Mouse (Mus musculus): ENCODE measurements around the gene Cxcr5. TPM values are rescaled to one million over a fixed set of nuclear protein-coding genes. Genes with fewer than 3 reads are reported as not detected.

Gene Cxcr5
- polyA plus RNA-seq, 1 experiment from 2014 or later = 0.09 TPM

DNA sequence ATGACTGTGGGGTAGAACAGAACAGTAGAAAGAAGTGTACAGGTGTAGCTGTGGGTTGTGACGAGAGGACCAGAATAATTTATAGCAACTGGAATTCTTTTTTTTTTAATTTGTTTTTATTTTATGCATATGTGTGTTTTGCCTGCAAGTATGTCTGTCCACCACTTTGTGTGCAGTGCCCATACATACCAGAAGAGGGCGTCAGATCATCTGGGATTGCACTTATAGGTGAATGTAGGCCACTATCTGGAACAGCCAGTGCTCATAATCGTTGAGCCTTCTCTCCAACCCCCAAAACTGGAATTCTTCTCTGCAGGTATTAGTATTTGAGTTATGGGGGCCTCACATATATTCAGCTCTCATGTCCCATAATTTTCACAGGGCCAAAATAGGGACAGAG is 88.5 kb downstream of the Cxcr5 start:
- Histone ChIP-seq H3K4me1 (replicated peaks) (peaks cover 9% of the 10 kb centered on the region), H3K27me3 (peaks cover 27% of the 10 kb centered on the region), H3K36me3 (no peaks in the 10 kb centered on the region), H3K27ac (no peak overlapping the region), H3K4me3 (replicated peaks) (no peak overlapping the region), H3K9ac (no peak overlapping the region), H3K4me2 (no peak overlapping the region), H3K9me3 (replicated peaks) (no peaks in the 10 kb centered on the region)
- ATAC-seq (ENCODE audit: low read depth) (no peak), DNase-seq (no peak)
- 43% methylated on average over 3 of the region's 3 CpGs for WGBS (ENCODE audit: insufficient replicate concordance)

DNA sequence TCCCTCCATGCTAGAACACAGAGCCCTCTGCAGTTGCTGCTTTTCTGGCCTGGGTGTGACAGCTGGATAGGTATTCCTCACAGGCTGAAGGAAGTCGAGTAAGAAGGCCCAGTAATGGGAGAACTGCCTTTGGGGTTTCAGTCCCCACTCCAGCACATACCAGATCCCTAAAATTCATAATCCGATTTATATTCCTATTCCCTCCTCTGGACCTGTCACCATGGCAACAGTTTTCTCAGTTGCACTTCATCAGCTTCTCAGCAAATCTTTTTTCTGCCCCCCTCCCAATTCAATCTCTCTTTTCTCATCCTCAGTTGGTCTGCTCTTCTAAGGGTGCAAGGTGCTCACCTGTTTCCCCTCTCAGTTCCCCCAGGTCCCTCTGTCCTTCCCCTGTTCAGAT is 92.9 kb downstream of the Cxcr5 start:
- no peaks in the 10 kb centered on the region for H3K36me3 ChIP-seq
- no peak overlapping the region for H3K27ac ChIP-seq
- H3K9ac ChIP-seq = no peak overlapping the region
- WGBS (ENCODE audit: insufficient replicate concordance) = 43% methylated on average over 2 of the region's 2 CpGs
- no peak for DNase-seq
- no peaks in the 10 kb centered on the region for H3K9me3 ChIP-seq (replicated peaks)
- no peak overlapping the region for H3K4me3 ChIP-seq (replicated peaks)
- H3K4me2 ChIP-seq = no peak overlapping the region
- no peaks in the 10 kb centered on the region for H3K4me1 ChIP-seq (replicated peaks)
- no peak for ATAC-seq (ENCODE audit: low read depth)
- H3K27me3 ChIP-seq = peaks cover 31% of the 10 kb centered on the region

DNA sequence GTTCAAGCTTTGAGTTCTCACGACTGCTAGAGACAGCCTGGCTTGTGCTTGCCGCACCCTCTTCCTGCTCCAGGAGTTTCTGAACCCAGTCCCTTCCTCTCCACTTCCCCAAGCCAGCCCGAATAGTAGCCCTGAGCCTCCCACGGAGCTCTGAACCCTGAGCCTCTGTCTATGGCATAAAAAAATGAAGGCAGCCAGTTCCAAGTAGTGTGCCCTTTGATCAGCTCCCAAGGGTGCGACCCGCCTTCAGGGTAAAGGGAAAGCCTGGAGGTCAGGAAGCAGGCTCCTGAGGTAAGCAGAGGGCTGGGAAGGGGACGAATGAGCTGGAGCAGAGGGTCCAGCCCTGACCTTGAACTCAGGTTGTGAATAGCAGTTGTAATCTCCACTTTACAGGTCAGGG is 93.5 kb downstream of the Cxcr5 start:
- H3K9me3 ChIP-seq (replicated peaks) = no peaks in the 10 kb centered on the region
- H3K4me3 ChIP-seq (replicated peaks) = no peak overlapping the region
- H3K9ac ChIP-seq = no peak overlapping the region
- no peaks in the 10 kb centered on the region for H3K36me3 ChIP-seq
- no peak overlapping the region for H3K27ac ChIP-seq
- DNase-seq (no peak), ATAC-seq (ENCODE audit: low read depth) (no peak)
- no peak overlapping the region for H3K4me2 ChIP-seq
- H3K4me1 ChIP-seq (replicated peaks) = no peaks in the 10 kb centered on the region
- peaks cover 31% of the 10 kb centered on the region for H3K27me3 ChIP-seq
- WGBS (ENCODE audit: insufficient replicate concordance) = 31% methylated on average over 7 of the region's 7 CpGs

DNA sequence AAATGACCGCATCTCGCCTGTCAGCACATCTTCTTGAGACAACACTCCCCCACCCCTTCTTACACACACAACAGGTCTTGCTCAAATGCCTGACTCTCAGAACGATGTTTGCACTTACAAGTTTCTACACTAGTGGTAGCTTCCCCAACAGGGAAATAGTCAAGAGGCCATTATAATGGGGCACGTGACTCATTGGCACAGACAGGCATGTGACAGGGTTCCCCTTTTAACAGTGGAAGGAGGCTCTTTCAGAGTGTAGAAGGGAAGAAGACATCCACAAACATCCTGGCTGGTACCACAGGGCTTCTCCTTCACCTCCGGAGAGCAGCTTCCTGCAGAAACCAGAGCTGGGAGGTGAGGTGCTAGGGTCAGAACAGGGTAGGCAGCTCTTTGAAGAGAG is 99.7 kb downstream of the Cxcr5 start:
- ATAC-seq (ENCODE audit: low read depth) (no peak), DNase-seq (no peak)
- Histone ChIP-seq H3K36me3 (no peaks in the 10 kb centered on the region), H3K9me3 (replicated peaks) (no peaks in the 10 kb centered on the region), H3K4me2 (no peak overlapping the region), H3K27ac (no peak overlapping the region), H3K4me1 (replicated peaks) (no peaks in the 10 kb centered on the region), H3K27me3 (peaks cover 21% of the 10 kb centered on the region), H3K9ac (no peak overlapping the region), H3K4me3 (replicated peaks) (no peak overlapping the region)
- 34% methylated on average over 5 of the region's 5 CpGs for WGBS (ENCODE audit: insufficient replicate concordance)

Other genes starting within 250 kb of the Cxcr5 start
- 6.4 and 8.2 TPM in 2 replicates for gene C2cd2l, start 241.6 kb downstream of the Cxcr5 start, polyA plus RNA-seq (2015; fragmentation: Nextera tagmentation; extraction: Ambion mirVana)
- gene Dpagt1, start 235.9 kb downstream of the Cxcr5 start, polyA plus RNA-seq (2015; fragmentation: Nextera tagmentation; extraction: Ambion mirVana) = 20.7 and 23.0 TPM in 2 replicates
- 208 and 210 TPM in 2 replicates for gene H2afx, start 227.2 kb downstream of the Cxcr5 start, polyA plus RNA-seq (2015; fragmentation: Nextera tagmentation; extraction: Ambion mirVana)
- gene Hmbs, start 217.6 kb downstream of the Cxcr5 start, polyA plus RNA-seq (2015; fragmentation: Nextera tagmentation; extraction: Ambion mirVana) = 1,411 and 1,456 TPM in 2 replicates
- 14.8 and 15.3 TPM in 2 replicates for gene Vps11, start 200.2 kb downstream of the Cxcr5 start, polyA plus RNA-seq (2015; fragmentation: Nextera tagmentation; extraction: Ambion mirVana)
- gene Hyou1, start 182.4 kb downstream of the Cxcr5 start, polyA plus RNA-seq (2015; fragmentation: Nextera tagmentation; extraction: Ambion mirVana) = 15.8 and 19.0 TPM in 2 replicates
- 18.4 and 21.3 TPM in 2 replicates for gene Slc37a4, start 165.0 kb downstream of the Cxcr5 start, polyA plus RNA-seq (2015; fragmentation: Nextera tagmentation; extraction: Ambion mirVana)
- 1,487 and 1,590 TPM in 2 replicates for gene Rps25, start 154.7 kb downstream of the Cxcr5 start, polyA plus RNA-seq (2015; fragmentation: Nextera tagmentation; extraction: Ambion mirVana)
- gene Trappc4, start 154.3 kb downstream of the Cxcr5 start, polyA plus RNA-seq (2015; fragmentation: Nextera tagmentation; extraction: Ambion mirVana) = 68.3 and 69.4 TPM in 2 replicates
- 13.8 and 16.6 TPM in 2 replicates for gene Ccdc84, start 143.3 kb downstream of the Cxcr5 start, polyA plus RNA-seq (2015; fragmentation: Nextera tagmentation; extraction: Ambion mirVana)
- gene Foxr1, start 120.7 kb downstream of the Cxcr5 start, polyA plus RNA-seq (2015; fragmentation: Nextera tagmentation; extraction: Ambion mirVana) = not detected in 2 replicates
- not detected in 2 replicates for gene Upk2, start 106.9 kb downstream of the Cxcr5 start, polyA plus RNA-seq (2015; fragmentation: Nextera tagmentation; extraction: Ambion mirVana)
- 1.0 and 1.5 TPM in 2 replicates for gene Bcl9l, start 79.1 kb downstream of the Cxcr5 start, polyA plus RNA-seq (2015; fragmentation: Nextera tagmentation; extraction: Ambion mirVana)
- 7.2 and 8.2 TPM in 2 replicates for gene Ddx6, start 43.0 kb upstream of the Cxcr5 start, polyA plus RNA-seq (2015; fragmentation: Nextera tagmentation; extraction: Ambion mirVana)
- not detected in 2 replicates for gene Treh, start 111.4 kb upstream of the Cxcr5 start, polyA plus RNA-seq (2015; fragmentation: Nextera tagmentation; extraction: Ambion mirVana)
- 2.1 and 3.2 TPM in 2 replicates for gene Phldb1, start 173.3 kb upstream of the Cxcr5 start, polyA plus RNA-seq (2015; fragmentation: Nextera tagmentation; extraction: Ambion mirVana)
- gene Arcn1, start 206.0 kb upstream of the Cxcr5 start, polyA plus RNA-seq (2015; fragmentation: Nextera tagmentation; extraction: Ambion mirVana) = 87.3 and 113 TPM in 2 replicates
- gene Ift46, start 206.0 kb upstream of the Cxcr5 start, polyA plus RNA-seq (2015; fragmentation: Nextera tagmentation; extraction: Ambion mirVana) = 21.7 and 22.4 TPM in 2 replicates
- 1.3 TPM in 2 replicates for gene Tmem25, start 237.4 kb upstream of the Cxcr5 start, polyA plus RNA-seq (2015; fragmentation: Nextera tagmentation; extraction: Ambion mirVana)
- 31.8 and 33.9 TPM in 2 replicates for gene Ttc36, start 241.2 kb upstream of the Cxcr5 start, polyA plus RNA-seq (2015; fragmentation: Nextera tagmentation; extraction: Ambion mirVana)

Data from liver, embryonic 13.5 days (tissue).